Mouse (Mus musculus) cerebellum, postnatal 14 days (tissue): Measurements from ENCODE around the gene Nkrf.

Source experiments
- DNase-seq, 2 experiments: peaks; one replicate each; pipeline ENCODE4 v3.0.0; 2021; ENCODE audit warnings: mixed read lengths in 2 of 2

Nkrf gene

GRCm38 (mm10) chrX:36852631-36853030 is 50.1 kb downstream of the Nkrf start:
- DNase-seq, result no peak

- no peak for DNase-seq
These were observed 55.5 kb downstream of the Nkrf start for GRCm38 (mm10) chrX:36847152-36847551.

GRCm38 (mm10) chrX:36843346-36843990 is 59.2 kb downstream of the Nkrf start:
- peak; percentile 13 to 20 for DNase-seq

GRCm38 (mm10) chrX:36841698-36842097 is 61.0 kb downstream of the Nkrf start:
- DNase-seq, result no peak

- peak; percentile 57 to 76 for DNase-seq
These were observed 63.3 kb downstream of the Nkrf start for GRCm38 (mm10) chrX:36839391-36839790.
